Mouse (Mus musculus): ENCODE results near the gene Aldh18a1. TPM values are rescaled to one million over a fixed set of nuclear protein-coding genes. Genes with fewer than 3 reads are reported as not detected.
A peak's percentile ranks its signal among the peaks of the same experiment; 100 is the strongest.
"Not testable (repeated sequence)": the region's sequence is repeated elsewhere in the genome, so short reads cannot be mapped to it uniquely, and the experiment has no call there.

The Aldh18a1 gene
- total RNA-seq, 2 experiments from 2014 or later = 21.2 to 22.3 TPM

DNA sequence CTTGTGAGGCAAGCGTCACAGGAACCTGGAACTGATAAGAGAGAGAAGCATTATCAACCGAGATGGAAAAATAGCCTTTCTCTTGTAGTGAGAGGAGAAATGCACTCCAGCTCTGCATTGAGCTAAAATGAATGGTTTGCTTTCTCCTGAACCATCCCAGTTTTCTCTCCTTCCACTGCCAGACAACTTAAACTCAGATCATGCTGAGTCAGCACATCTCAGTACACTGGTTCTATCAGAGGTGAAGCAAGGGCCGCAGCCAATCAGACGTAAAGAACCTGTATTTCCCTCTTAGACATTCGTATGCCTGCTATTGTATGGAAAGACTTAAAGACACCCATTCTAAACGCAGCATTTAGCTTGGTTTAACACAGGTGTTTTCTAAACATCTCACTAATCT lies 19.4 kb upstream of the Aldh18a1 start:
- Histone ChIP-seq H3K4me3 (no peak overlapping the region), H3K27ac (no peak overlapping the region)
- no peak for DNase-seq (ENCODE audit: low spot score in 2 of 2)
- no peak for TF ChIP-seq CTCF (conservative IDR thresholded peaks at IDR 0.05)

DNA sequence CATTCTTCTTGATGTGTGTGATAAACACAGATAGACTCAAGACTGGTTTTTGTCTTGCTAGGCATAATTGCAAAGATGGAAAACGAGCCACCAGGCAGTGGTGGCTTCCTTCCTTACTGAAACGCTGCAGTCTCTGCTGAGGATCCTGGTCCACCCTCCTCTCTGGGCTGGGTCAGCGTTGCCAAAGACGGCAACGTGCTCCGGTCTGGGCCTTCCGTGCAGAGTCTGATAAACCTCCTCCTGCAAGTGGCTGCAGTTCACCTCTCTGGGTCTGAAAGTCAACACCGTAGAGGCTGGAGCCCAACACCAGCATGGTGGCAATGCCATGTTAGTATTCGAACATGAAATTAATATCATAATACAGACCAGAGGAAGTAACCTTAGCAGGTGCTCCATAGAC lies 16.9 kb upstream of the Aldh18a1 start:
- Histone ChIP-seq H3K4me3 (no peak overlapping the region), H3K27ac (no peak overlapping the region)
- TF ChIP-seq CTCF (conservative IDR thresholded peaks at IDR 0.05) = no peak
- DNase-seq (ENCODE audit: low spot score in 2 of 2) = no peak

DNA sequence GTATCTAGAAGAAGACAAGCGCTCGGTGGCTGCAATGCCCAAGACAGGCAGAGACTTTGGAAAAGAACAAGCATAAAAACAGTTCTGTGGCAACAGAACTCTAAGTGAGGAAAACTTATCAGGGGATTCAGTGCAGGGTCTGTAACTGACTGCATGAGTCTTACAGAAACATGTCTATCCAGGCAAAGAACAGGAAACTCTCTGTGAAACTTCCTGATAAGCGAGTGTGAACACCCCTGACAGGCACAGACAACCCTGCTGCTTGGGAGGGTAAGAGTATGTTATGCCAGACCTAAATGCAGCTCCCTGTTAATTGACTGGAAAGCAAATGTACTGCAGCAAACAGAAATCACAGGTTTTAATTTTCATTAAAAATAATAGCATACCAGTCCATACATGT lies 13.6 kb upstream of the Aldh18a1 start:
- DNase-seq (ENCODE audit: low spot score in 2 of 2) = no peak
- Histone ChIP-seq H3K4me3 (no peak overlapping the region), H3K27ac (no peak overlapping the region)
- no peak for TF ChIP-seq CTCF (conservative IDR thresholded peaks at IDR 0.05)

DNA sequence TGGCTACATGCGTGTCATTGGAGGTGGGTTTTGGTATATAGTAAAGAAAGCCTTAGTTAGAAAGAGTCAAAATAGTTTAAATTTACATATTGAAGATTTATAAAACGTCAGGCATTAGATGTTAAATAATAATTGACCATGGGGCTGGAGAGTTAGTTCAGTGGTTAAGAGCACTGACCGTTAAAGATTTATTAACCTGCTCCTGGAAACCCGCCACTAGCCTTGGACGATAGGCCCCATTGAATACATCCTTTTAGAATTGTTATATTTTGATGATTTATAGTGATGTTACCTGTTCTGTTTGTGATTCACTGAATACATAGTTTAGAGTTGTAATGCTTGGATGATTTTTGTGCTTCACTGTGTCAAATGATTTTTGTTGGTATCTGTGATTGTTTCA lies 12.6 kb upstream of the Aldh18a1 start:
- H3K4me3 ChIP-seq; H3K27ac ChIP-seq; DNase-seq (ENCODE audit: low spot score in 2 of 2): not testable (repeated sequence)

DNA sequence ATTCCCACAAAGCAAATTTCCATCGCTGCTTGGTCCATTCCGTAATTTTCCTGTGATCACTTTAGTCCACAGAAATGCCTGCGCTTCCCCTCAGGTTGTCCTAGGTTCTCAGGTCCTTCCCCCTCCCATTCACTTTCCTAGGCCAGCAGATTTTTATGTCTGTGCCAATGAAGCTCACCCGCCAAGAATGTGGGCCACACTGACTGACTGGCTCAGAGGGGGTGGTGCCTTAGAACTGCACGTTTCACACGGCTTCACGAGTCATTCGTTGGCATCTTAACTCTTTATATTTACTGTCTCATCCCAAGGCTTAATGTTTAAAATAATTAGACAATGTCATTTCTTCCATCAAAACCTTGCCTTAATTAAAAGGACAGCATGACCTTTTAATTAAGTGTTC lies 7.6 kb upstream of the Aldh18a1 start:
- H3K27ac ChIP-seq = no peak overlapping the region
- no peak overlapping the region for H3K4me3 ChIP-seq
- TF ChIP-seq CTCF (conservative IDR thresholded peaks at IDR 0.05) = no peak
- DNase-seq (ENCODE audit: low spot score in 2 of 2) = no peak

DNA sequence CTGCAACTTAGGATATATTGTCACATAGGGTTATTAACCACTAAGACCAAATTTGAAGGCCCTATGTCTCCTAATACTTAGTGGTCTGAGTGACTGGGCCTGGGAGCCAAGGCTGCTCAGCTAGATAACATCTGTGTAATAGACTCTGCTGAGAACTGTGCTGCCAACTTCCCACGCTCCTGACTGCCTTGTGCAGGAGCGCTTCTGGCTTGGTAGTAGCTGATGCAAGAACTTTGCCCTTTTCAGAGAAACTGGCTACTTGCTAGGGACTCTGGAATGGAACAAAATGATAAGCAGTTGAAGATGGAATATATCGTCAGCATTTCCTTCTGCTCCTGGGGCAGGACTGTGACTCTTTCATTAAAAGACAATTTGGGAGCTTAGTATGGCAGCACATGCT lies 7.0 kb upstream of the Aldh18a1 start:
- H3K27ac ChIP-seq = no peak overlapping the region
- no peak overlapping the region for H3K4me3 ChIP-seq
- no peak for DNase-seq (ENCODE audit: low spot score in 2 of 2)
- no peak for TF ChIP-seq CTCF (conservative IDR thresholded peaks at IDR 0.05)

DNA sequence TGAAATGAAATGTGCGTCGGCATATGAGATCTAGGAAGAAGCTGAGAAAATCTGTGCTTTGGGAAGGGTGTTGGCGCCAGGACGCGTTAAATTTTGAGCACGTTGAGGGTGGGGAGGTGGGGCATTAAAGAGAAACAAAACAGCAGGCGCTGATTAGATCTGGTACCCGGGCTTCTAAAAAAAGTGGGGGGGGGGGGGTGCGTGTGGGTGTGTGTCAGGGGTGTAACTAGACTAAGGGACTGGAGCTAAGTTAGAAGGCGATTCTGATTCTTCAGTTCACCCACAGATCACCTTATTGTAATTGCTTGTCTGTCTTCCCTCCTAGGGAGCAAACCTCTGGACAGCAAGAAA lies 1.2 kb upstream of the Aldh18a1 start:
- TF ChIP-seq CTCF (conservative IDR thresholded peaks at IDR 0.05) = no peak
- Histone ChIP-seq H3K4me3 (peak overlapping the region; percentile 93), H3K27ac (no peak overlapping the region)
- DNase-seq (ENCODE audit: low spot score in 2 of 2) = no peak

DNA sequence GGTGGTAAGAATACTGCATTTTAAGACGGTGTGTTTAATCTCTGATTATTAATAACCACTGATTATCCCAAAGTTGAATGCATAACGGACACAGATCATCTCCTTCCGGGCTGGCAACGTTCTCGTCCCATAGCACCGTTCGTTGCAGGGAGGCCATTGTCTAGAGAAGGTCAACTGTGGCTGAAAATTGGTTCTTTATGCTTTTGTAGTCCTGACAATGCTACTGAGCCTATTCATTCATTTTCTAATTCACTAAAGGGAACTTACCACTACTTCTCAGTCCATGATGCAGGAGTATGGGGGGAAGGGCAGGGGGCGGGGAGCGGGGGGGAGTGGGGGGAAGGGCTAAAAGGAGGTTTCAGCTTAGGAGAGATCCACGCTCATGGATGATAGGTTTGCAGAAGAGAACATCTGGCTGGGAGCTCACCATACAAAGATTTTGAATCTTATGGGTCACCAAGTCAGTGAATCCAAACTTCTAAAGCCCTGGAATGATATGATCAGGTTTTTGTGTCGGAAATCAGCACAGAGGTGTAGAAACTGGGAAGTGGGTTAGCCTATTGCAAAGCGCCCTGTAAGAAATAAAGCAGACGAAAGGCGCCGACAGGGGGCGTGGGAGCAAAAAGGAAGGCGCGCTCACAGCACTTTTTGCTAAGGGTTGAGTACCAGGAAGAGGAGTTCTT lies 725 bp upstream of the Aldh18a1 start:
- Histone ChIP-seq H3K4me3 (peak overlapping the region; percentile 93), H3K27ac (peak overlapping the region; percentile 49; the same call in 1 of the 2 replicates)
- DNase-seq (ENCODE audit: low spot score in 2 of 2) = peak; percentile 76 to 84
- TF ChIP-seq CTCF (conservative IDR thresholded peaks at IDR 0.05) = peak; percentile 85

DNA sequence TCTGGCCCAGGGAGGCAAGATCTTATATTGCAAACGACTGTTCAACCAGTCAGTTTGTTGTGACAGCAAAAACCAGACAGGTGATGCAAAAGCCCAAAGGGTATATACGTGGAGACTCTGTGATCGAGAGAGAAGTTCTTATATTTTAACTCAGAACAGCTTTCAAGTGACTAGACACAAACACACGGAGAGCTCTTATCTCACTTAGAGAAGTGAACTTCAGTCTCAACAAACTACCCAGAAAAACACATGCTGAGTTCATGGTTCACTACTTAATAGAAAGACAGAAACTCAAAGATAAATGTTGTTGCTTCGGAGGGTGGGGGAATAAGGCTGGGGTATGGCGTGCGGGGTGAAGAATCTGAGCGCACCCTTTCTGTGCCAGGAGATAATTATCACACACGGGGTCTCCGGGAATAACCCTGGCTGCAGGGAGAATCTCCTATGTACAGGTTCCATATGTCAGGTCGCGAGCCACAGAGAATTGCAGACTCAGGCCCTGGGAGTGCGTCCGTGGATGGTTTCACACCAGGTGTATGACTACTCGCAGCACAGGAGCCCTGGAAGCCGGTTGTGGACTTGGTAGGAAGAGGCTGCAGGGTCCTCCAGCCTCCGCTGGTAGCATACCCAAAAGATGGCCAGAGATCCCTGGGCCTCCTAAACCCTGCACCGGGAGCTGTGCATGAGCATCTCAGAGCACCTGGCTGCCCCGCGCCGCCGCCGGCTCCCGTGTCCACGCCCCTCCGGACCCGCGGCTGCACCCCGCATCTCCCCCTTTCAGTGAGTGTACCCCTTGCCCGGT lies 571 bp downstream of the Aldh18a1 start:
- DNase-seq (ENCODE audit: low spot score in 2 of 2) = no peak
- Histone ChIP-seq H3K4me3 (peak overlapping the region; percentile 93), H3K27ac (peak overlapping the region; percentile 65; the same call in 1 of the 2 replicates)
- no peak for TF ChIP-seq CTCF (conservative IDR thresholded peaks at IDR 0.05)

DNA sequence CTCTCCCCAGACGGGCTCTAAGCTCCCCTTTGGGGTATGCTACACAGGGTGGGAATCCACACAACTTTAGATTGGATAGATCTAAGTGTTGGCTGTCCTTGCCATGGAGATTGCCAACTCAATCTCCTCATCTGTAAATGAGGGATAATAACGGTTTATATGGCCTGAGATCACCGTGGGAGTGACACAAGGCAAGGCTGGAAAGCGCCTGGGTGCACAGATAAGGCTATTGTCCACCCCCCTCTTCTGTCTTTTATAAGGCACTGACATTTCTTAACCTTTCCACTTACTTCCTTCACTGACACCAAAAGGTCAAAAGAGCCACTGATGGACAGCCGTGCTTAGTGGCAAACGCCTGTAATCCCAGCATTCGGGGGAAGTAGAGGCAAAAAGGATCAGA lies 1.4 kb downstream of the Aldh18a1 start:
- no peak for DNase-seq (ENCODE audit: low spot score in 2 of 2)
- Histone ChIP-seq H3K4me3 (no peak overlapping the region), H3K27ac (no peak overlapping the region)
- no peak for TF ChIP-seq CTCF (conservative IDR thresholded peaks at IDR 0.05)

DNA sequence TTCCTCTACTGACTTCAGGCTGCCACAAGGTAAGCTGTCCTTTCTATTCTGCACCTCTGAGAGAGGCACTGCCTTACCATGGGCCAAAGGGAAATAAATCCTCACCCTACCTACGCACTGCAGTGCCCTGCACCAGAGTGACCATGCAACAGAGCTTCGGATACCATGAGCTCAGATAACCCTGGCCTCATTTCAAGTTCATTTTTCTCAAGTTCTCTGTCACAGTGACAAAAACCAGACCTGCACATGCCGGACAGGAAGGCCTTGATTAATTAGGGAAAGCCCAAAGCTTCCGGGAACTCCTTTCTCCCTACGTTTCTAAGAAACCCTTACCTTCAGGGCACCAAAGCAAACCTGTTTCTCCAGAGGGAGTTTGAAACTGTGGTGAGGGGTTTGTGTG lies 6.6 kb downstream of the Aldh18a1 start:
- DNase-seq (ENCODE audit: low spot score in 2 of 2) = no peak
- TF ChIP-seq CTCF (conservative IDR thresholded peaks at IDR 0.05) = no peak
- Histone ChIP-seq H3K4me3 (no peak overlapping the region), H3K27ac (no peak overlapping the region)

DNA sequence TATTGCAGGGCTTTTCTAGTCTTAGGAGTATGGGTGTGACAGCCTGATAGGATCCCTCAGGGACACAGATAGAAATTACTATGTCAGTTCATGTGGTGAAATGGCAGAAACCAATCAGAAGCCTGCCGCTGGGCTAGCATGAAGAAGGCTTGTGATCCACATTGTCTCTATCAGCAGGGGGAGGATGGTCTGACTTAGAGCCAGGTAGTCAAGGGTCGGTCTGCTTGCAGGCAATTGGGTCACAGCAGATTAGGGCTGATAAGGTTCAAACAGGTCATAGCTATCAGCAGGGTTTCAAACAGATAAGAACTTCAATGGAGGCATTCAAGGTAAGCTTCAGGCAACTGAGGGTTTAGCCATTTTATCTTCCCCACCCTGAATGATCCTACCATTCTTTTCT lies 7.4 kb downstream of the Aldh18a1 start:
- H3K27ac ChIP-seq = no peak overlapping the region
- H3K4me3 ChIP-seq = no peak overlapping the region
- no peak for DNase-seq (ENCODE audit: low spot score in 2 of 2)
- no peak for TF ChIP-seq CTCF (conservative IDR thresholded peaks at IDR 0.05)

DNA sequence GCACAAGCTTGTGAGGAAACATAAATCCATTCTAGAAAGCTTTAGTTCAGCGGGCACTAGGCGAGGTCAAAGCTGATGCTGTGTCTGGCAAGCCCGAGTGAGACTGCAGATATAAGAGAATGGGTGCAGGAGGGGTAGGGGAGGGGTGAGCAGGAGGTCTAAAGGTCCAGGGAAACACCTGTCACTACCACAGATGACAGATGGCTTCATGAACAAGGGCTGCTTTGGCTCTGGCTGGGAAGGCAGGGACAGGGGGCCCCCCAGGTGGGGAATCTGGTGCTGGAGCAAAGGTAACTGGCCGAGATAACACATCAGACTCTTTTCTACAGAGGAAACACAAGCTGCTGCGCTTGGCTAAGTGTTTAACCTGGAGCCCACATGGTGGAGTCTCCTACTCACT lies 12.8 kb downstream of the Aldh18a1 start:
- DNase-seq (ENCODE audit: low spot score in 2 of 2) = no peak
- Histone ChIP-seq H3K4me3 (no peak overlapping the region), H3K27ac (no peak overlapping the region)
- no peak for TF ChIP-seq CTCF (conservative IDR thresholded peaks at IDR 0.05)

DNA sequence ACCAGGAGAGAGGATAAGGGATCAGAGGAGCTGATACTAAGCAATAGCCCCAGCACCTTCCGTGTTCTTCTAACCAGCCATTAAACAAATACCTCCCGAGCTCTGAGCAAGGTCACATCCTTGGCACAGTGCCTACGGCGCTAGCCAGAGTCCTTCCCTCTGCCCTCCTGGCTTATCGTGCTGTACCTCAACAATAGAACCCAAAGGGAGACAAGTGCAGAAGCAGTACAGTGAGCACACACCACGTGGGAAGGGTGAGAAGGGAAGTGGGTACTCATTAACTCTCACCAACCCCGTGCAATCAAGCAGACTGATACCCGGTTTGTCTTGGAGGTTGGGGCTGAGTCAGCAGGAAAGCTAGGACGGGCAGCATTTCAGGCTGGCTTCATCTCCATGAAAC lies 17.5 kb downstream of the Aldh18a1 start:
- TF ChIP-seq CTCF (conservative IDR thresholded peaks at IDR 0.05) = no peak
- no peak overlapping the region for H3K27ac ChIP-seq
- DNase-seq (ENCODE audit: low spot score in 2 of 2) = no peak
- H3K4me3 ChIP-seq = no peak overlapping the region
